Mouse (Mus musculus) erythroblast, embryonic 14.5 days (primary cell): Measurements from ENCODE around the gene Gm10354. TPM values are rescaled to one million over a fixed set of nuclear protein-coding genes. Genes with fewer than 3 reads are reported as not detected.
"Not testable (repeated sequence)": the region's sequence is repeated elsewhere in the genome, so short reads cannot be mapped to it uniquely, and the experiment has no call there.

Source experiments
- H3K27me3 ChIP-seq: 2 replicates; pipeline ENCODE4 v1.6.1; 2012; ENCODE audit warnings: inconsistent platforms; ENCODE audit not compliant: control insufficient read depth
- H3K36me3 ChIP-seq: 2 replicates; pipeline ENCODE4 v1.6.1; 2012; ENCODE audit warnings: mild to moderate bottlenecking, inconsistent platforms; ENCODE audit not compliant: control insufficient read depth
- H3K4me1 ChIP-seq: 2 replicates; pipeline ENCODE4 v1.6.1; 2012; ENCODE audit warnings: inconsistent platforms; ENCODE audit not compliant: control insufficient read depth
- H3K4me3 ChIP-seq: replicated peaks from 2 replicates; pipeline ENCODE3; 2012; ENCODE audit warnings: moderate library complexity, mild to moderate bottlenecking, inconsistent platforms
- H3K9me3 ChIP-seq: 2 replicates; pipeline ENCODE4 v1.6.1; 2012; ENCODE audit warnings: low read length, inconsistent platforms, mixed read lengths; ENCODE audit not compliant: control insufficient read depth
- polyA plus RNA-seq: library from polyadenylated mRNA; stranded (reverse); fragments of >175 nt; gene quantifications from 2 replicates; pipeline ENCODE4 v1.2.3, GENCODE M21; 2012

The Gm10354 gene
- polyA plus RNA-seq, 1 experiment = not detected

- H3K36me3 ChIP-seq, H3K4me3 ChIP-seq, H3K27me3 ChIP-seq, H3K4me1 ChIP-seq, H3K9me3 ChIP-seq: not testable (repeated sequence)
Observed at GRCm38 (mm10) chr5:14986649-14987387, 8.1 kb upstream of the Gm10354 start.

GRCm38 (mm10) chr5:14977368-14977767, 1.4 kb downstream of the Gm10354 start:
- not testable (repeated sequence) for H3K27me3 ChIP-seq, H3K4me1 ChIP-seq, H3K9me3 ChIP-seq, H3K36me3 ChIP-seq, H3K4me3 ChIP-seq

GRCm38 (mm10) chr5:14975294-14975693, 3.4 kb downstream of the Gm10354 start:
- H3K36me3 ChIP-seq, H3K27me3 ChIP-seq, H3K9me3 ChIP-seq, H3K4me1 ChIP-seq, H3K4me3 ChIP-seq: not testable (repeated sequence)

GRCm38 (mm10) chr5:14972841-14973240, 5.9 kb downstream of the Gm10354 start:
- not testable (repeated sequence) for H3K4me1 ChIP-seq, H3K36me3 ChIP-seq, H3K4me3 ChIP-seq, H3K27me3 ChIP-seq, H3K9me3 ChIP-seq

- H3K27me3 ChIP-seq, H3K36me3 ChIP-seq, H3K4me3 ChIP-seq, H3K4me1 ChIP-seq, H3K9me3 ChIP-seq: not testable (repeated sequence)
Observed at GRCm38 (mm10) chr5:14963821-14964220, 14.9 kb downstream of the Gm10354 start.

GRCm38 (mm10) chr5:14961502-14961901, 17.2 kb downstream of the Gm10354 start:
- H3K9me3 ChIP-seq, H3K27me3 ChIP-seq, H3K4me1 ChIP-seq, H3K36me3 ChIP-seq, H3K4me3 ChIP-seq: not testable (repeated sequence)

GRCm38 (mm10) chr5:14955928-14956706, 22.6 kb downstream of the Gm10354 start:
- not testable (repeated sequence) for H3K27me3 ChIP-seq, H3K4me3 ChIP-seq, H3K4me1 ChIP-seq, H3K36me3 ChIP-seq, H3K9me3 ChIP-seq

- not testable (repeated sequence) for H3K9me3 ChIP-seq, H3K4me3 ChIP-seq, H3K27me3 ChIP-seq, H3K36me3 ChIP-seq, H3K4me1 ChIP-seq
Observed at GRCm38 (mm10) chr5:14953587-14953986, 25.1 kb downstream of the Gm10354 start.

- not testable (repeated sequence) for H3K9me3 ChIP-seq, H3K27me3 ChIP-seq, H3K4me1 ChIP-seq
Observed at GRCm38 (mm10) chr5:14952749-14953148, 26.0 kb downstream of the Gm10354 start.

GRCm38 (mm10) chr5:14951822-14952221, 26.9 kb downstream of the Gm10354 start:
- H3K36me3 ChIP-seq, H3K4me3 ChIP-seq, H3K9me3 ChIP-seq, H3K4me1 ChIP-seq, H3K27me3 ChIP-seq: not testable (repeated sequence)

More at GRCm38 (mm10) chr5:14952749-14953148, 26.0 kb downstream of the Gm10354 start:
- H3K4me3 ChIP-seq, H3K36me3 ChIP-seq: not testable (repeated sequence)

GRCm38 (mm10) chr5:14947482-14948198, 31.1 kb downstream of the Gm10354 start:
- not testable (repeated sequence) for H3K9me3 ChIP-seq, H3K27me3 ChIP-seq, H3K4me3 ChIP-seq, H3K36me3 ChIP-seq, H3K4me1 ChIP-seq

- H3K36me3 ChIP-seq, H3K4me1 ChIP-seq, H3K27me3 ChIP-seq, H3K4me3 ChIP-seq, H3K9me3 ChIP-seq: not testable (repeated sequence)
Observed at GRCm38 (mm10) chr5:14945524-14945923, 33.2 kb downstream of the Gm10354 start.

- not testable (repeated sequence) for H3K4me1 ChIP-seq, H3K36me3 ChIP-seq, H3K9me3 ChIP-seq, H3K4me3 ChIP-seq, H3K27me3 ChIP-seq
Observed at GRCm38 (mm10) chr5:14941043-14941442, 37.7 kb downstream of the Gm10354 start.

- not testable (repeated sequence) for H3K36me3 ChIP-seq, H3K4me3 ChIP-seq, H3K27me3 ChIP-seq, H3K4me1 ChIP-seq, H3K9me3 ChIP-seq
Observed at GRCm38 (mm10) chr5:14938329-14938728, 40.4 kb downstream of the Gm10354 start, which contains the start of gene Speer4e. Gene Speer4e, minus strand, starts transcription at chr5:14938429.
